Mouse (Mus musculus) limb, embryonic 15.5 days (tissue): Measurements from ENCODE around the gene Esp38. TPM values are rescaled to one million over a fixed set of nuclear protein-coding genes. Genes with fewer than 3 reads are reported as not detected.
"Not testable (repeated sequence)": the region's sequence is repeated elsewhere in the genome, so short reads cannot be mapped to it uniquely, and the experiment has no call there.

ENCODE experiments used
- ATAC-seq: fragments of 200-750 bp; cut with Nextera tagmentation; 2 replicates; pipeline ENCODE4 v1.8.0; 2017; ENCODE audit warnings: low read depth, moderate TSS enrichment; ENCODE audit not compliant: insufficient number of reproducible peaks, low FRiP score, low TSS enrichment
- H3K27ac ChIP-seq: fragments of 300-500 bp; sonication (generic); 2 replicates; pipeline ENCODE4 v1.5.1; 2015; ENCODE audit warnings: moderate library complexity, mild to moderate bottlenecking, inconsistent platforms
- H3K27me3 ChIP-seq: fragments of 300-500 bp; sonication (generic); 2 replicates; pipeline ENCODE4 v1.6.1; 2015; ENCODE audit warnings: inconsistent platforms
- H3K36me3 ChIP-seq: fragments of 300-500 bp; sonication (generic); 2 replicates; pipeline ENCODE4 v1.6.1; 2015; ENCODE audit warnings: inconsistent platforms
- H3K4me1 ChIP-seq: fragments of 300-500 bp; sonication (generic); 2 replicates; pipeline ENCODE4 v1.6.1; 2015; ENCODE audit warnings: inconsistent platforms
- H3K4me2 ChIP-seq: fragments of 300-500 bp; sonication (generic); 2 replicates; pipeline ENCODE4 v1.6.1; 2015; ENCODE audit warnings: mild to moderate bottlenecking, inconsistent platforms
- H3K4me3 ChIP-seq: fragments of 300-500 bp; sonication (generic); 2 replicates; pipeline ENCODE4 v1.5.1; 2015; ENCODE audit warnings: mild to moderate bottlenecking, inconsistent platforms
- H3K9ac ChIP-seq: fragments of 300-500 bp; sonication (generic); 2 replicates; pipeline ENCODE4 v1.6.1; 2015; ENCODE audit warnings: inconsistent platforms
- H3K9me3 ChIP-seq: fragments of 300-500 bp; sonication (generic); 2 replicates; pipeline ENCODE4 v1.6.1; 2016; ENCODE audit warnings: inconsistent platforms
- WGBS: fragments of 180-500 bp; shearing (Covaris S2); methylation state at CpG from one replicate; pipeline ENCODE4 v1.1.7; 2015; 5-methylcytosine and 5-hydroxymethylcytosine counted together
- polyA plus RNA-seq: library from polyadenylated mRNA; unstranded; fragments of >200 nt; fragmentation: Nextera tagmentation; extraction: Ambion mirVana; gene quantifications from 2 replicates; pipeline ENCODE4 v1.2.1, GENCODE M21; 2015

Esp38 gene
- polyA plus RNA-seq = not detected in 2 replicates

GRCm38 (mm10) chr17:39950220-39950619 lies at the start of gene Esp38:
Gene Esp38 (plus strand): TSS chr17:39950520.
- no peaks in the 10 kb centered on the region for H3K36me3 ChIP-seq
- no peak within 1 kb of the TSS for H3K27ac ChIP-seq
- ATAC-seq = no peak
- no peaks in the 10 kb centered on the region for H3K9me3 ChIP-seq
- 72% methylated on average over 3 of the region's 3 CpGs for WGBS
- no peak within 1 kb of the TSS for H3K4me3 ChIP-seq
- H3K9ac ChIP-seq = no peak within 1 kb of the TSS
- H3K27me3 ChIP-seq = no peaks in the 10 kb centered on the region
- H3K4me1 ChIP-seq = no peaks in the 10 kb centered on the region
- H3K4me2 ChIP-seq = no peak within 1 kb of the TSS

GRCm38 (mm10) chr17:39902928-39903545 lies 47.3 kb upstream of the Esp38 start:
- H3K4me3 ChIP-seq, H3K9ac ChIP-seq, H3K36me3 ChIP-seq, H3K9me3 ChIP-seq, H3K27me3 ChIP-seq, ATAC-seq, H3K4me1 ChIP-seq, H3K4me2 ChIP-seq, H3K27ac ChIP-seq: not testable (repeated sequence)
- WGBS = 44% methylated on average over 8 of the region's 8 CpGs

Other genes starting within 250 kb of the Esp38 start
- gene AC192777.2, start 144.9 kb downstream of the Esp38 start, polyA plus RNA-seq = not detected in 2 replicates